Mouse (Mus musculus) heart, postnatal 0 days (tissue): ENCODE measurements around the gene Jph3. TPM values are rescaled to one million over a fixed set of nuclear protein-coding genes. Genes with fewer than 3 reads are reported as not detected.

Source experiments
- ATAC-seq: fragments of 200-750 bp; cut with Nextera tagmentation; 2 replicates; pipeline ENCODE4 v1.8.0; 2017; ENCODE audit warnings: low read depth, moderate number of reproducible peaks, moderate library complexity; ENCODE audit not compliant: insufficient read depth
- DNase-seq: peaks from one replicate; pipeline ENCODE4 v3.0.0-alpha.2; 2016; ENCODE audit warnings: low spot score
- H3K27ac ChIP-seq: fragments of 300-500 bp; sonication (generic); 2 replicates; pipeline ENCODE4 v1.5.1; 2014; ENCODE audit warnings: low read depth, mild to moderate bottlenecking
- H3K27me3 ChIP-seq: fragments of 300-500 bp; sonication (generic); 2 replicates; pipeline ENCODE4 v1.6.1; 2014; ENCODE audit warnings: low read length, mixed read lengths; ENCODE audit not compliant: control insufficient read depth, insufficient read depth
- H3K36me3 ChIP-seq: fragments of 300-500 bp; sonication (generic); replicated peaks from 2 replicates; pipeline ENCODE4 v1.6.1; 2014; ENCODE audit warnings: low read length, mixed read lengths; ENCODE audit not compliant: control insufficient read depth, insufficient read depth
- H3K4me1 ChIP-seq: fragments of 300-500 bp; sonication (generic); 2 replicates; pipeline ENCODE4 v1.6.1; 2014; ENCODE audit warnings: antibody characterized with exemption; ENCODE audit not compliant: control insufficient read depth, insufficient read depth
- H3K4me2 ChIP-seq: fragments of 300-500 bp; sonication (generic); 2 replicates; pipeline ENCODE4 v1.6.1; 2014; ENCODE audit warnings: low read depth, mild to moderate bottlenecking, low read length, moderate library complexity
- H3K4me3 ChIP-seq: fragments of 300-500 bp; sonication (generic); 2 replicates; pipeline ENCODE4 v1.5.1; 2014; ENCODE audit warnings: low read depth, low read length
- H3K9ac ChIP-seq: fragments of 300-500 bp; sonication (generic); replicated peaks from 2 replicates; pipeline ENCODE4 v1.6.1; 2014; ENCODE audit warnings: low read depth, low read length, mixed read lengths
- H3K9me3 ChIP-seq: fragments of 300-500 bp; sonication (generic); replicated peaks from 2 replicates; pipeline ENCODE4 v1.6.1; 2016; ENCODE audit warnings: low read length; ENCODE audit not compliant: control insufficient read depth
- CTCF ChIP-seq: IDR thresholded peaks from 2 replicates; pipeline ENCODE4 v1.5.1; 2016; ENCODE audit warnings: antibody characterized with exemption, control low read depth, low read depth
- EP300 ChIP-seq: IDR thresholded peaks from 2 replicates; pipeline ENCODE4 v1.6.1; 2016; ENCODE audit warnings: antibody characterized with exemption, low read depth
- WGBS: fragments of 180-500 bp; shearing (Covaris S2); extraction: QIAGEN DNeasy Blood & Tissue Kit; methylation state at CpG from one replicate; pipeline ENCODE4 v1.1.7; 2014; 5-methylcytosine and 5-hydroxymethylcytosine counted together
- polyA plus RNA-seq: library from polyadenylated mRNA; unstranded; fragments of >200 nt; fragmentation: Nextera tagmentation; extraction: Ambion mirVana; gene quantifications from 2 replicates; pipeline ENCODE4 v1.2.1, GENCODE M21; 2015
- total RNA-seq: library from RNA; depleted of rRNA; stranded (reverse); fragments of >200 nt; gene quantifications from 2 replicates; pipeline ENCODE4 v1.2.3, GENCODE M21; 2014; ENCODE audit warnings: low replicate concordance

Gene Jph3
- total and polyA plus RNA-seq, 2 experiments from 2014 or later = 0.03 TPM; not detected in 1

DNA sequence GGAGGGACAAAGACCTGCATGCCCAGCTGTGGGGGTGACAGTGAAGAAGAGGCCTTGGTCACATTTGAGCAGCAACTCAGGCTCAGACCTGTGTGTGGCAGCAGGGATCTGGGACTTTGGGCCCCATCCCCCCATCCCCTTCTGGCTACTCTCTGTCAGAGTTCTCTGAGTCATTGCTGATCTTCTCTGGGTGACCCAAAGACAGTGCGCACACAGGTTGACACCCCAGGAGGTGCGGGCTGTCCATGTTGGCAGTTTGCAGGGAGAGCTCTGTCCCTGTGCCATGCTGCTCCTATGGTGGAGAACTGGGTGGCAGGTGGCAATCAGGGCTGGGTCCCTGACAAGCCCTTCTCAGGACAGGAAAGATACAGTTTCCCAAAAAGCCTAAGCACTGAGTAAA lies 40.2 kb downstream of the Jph3 start:
- TF ChIP-seq CTCF (no peak), EP300 (no peak)
- H3K36me3 ChIP-seq = no peaks in the 10 kb centered on the region
- DNase-seq (no peak), ATAC-seq (no peak)
- H3K4me2 ChIP-seq = no peak overlapping the region
- H3K27me3 ChIP-seq = 0 out of 2 replicates have a peak, but pooled peaks cover 7% of the 10 kb centered on the region
- H3K27ac ChIP-seq = no peak overlapping the region
- no peak overlapping the region for H3K9ac ChIP-seq
- WGBS = 78% methylated on average over 2 of the region's 2 CpGs
- H3K4me1 ChIP-seq = no peaks in the 10 kb centered on the region
- no peaks in the 10 kb centered on the region for H3K9me3 ChIP-seq
- no peak overlapping the region for H3K4me3 ChIP-seq

DNA sequence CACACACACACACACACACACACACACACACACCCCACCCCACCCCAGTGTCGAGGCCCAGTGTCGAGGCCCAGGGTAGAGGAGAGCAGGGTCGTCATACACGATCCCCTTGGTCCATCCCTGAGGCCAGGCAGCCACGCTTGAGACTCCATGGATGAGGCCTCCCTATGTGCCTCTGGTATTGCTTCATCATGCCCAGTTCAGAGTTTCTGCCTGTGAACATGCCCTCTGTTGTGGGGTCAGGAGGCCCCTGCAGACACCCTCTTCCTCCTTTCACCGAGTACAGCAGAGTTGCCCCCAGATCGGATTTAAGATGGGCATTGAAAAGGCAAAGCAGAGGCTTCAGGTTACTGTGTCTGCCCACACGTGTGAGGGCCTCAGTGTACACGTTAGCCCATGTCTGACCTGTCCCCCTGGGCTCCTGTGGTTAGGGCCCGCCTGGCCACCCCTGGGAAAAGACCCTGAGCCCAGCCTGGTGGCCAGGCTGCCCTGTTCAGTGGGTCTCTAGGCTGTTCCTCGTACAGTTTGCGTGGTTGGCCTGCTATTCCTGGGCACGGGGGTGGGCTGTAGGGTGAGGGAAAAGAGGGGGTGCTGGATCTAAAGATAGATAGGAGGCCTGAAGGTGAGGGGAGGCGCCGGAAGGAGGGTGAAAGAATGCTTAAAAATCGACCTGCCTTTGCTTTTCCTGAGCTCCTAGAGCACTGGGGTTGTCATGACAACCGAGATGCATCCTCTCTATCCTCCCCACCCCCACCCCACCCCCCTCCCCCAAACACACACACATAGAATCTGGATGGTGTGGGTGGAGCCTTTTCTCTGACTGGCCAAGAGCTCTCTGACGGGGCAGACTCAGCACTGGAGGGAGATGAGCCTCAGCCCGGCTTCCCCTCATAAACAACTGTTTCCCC lies 41.7 kb downstream of the Jph3 start:
- TF ChIP-seq EP300 (no peak), CTCF (no peak)
- H3K9me3 ChIP-seq = no peaks in the 10 kb centered on the region
- H3K27ac ChIP-seq = no peak overlapping the region
- no peaks in the 10 kb centered on the region for H3K36me3 ChIP-seq
- 40% methylated on average over 19 of the region's 19 CpGs for WGBS
- ATAC-seq (no peak), DNase-seq (no peak)
- 0 out of 2 replicates have a peak, but pooled peaks cover 7% of the 10 kb centered on the region for H3K27me3 ChIP-seq
- H3K4me2 ChIP-seq = no peak overlapping the region
- no peak overlapping the region for H3K9ac ChIP-seq
- no peaks in the 10 kb centered on the region for H3K4me1 ChIP-seq
- no peak overlapping the region for H3K4me3 ChIP-seq

DNA sequence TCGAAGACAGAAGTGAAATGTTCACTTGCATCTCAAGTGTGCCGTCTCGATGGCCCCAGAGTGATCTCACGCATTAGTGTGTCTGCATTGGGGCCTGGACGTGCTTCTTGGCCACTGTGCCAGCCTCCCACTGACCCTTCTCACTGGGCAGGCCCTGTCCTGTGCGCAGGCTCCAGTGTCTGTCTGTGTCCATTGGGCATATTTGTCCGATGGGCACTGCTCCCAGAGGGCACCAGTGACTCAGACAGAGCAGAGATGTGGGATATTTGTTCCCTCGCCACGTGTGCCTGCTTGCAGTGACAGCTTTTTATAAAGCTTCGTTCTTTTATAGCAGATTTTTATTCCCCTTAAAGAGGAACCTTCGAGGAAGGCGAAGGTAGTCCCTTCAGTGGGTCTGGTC lies 44.5 kb downstream of the Jph3 start:
- Histone ChIP-seq H3K4me3 (no peak overlapping the region), H3K9me3 (no peaks in the 10 kb centered on the region), H3K27ac (no peak overlapping the region), H3K27me3 (0 out of 2 replicates have a peak, but pooled peaks cover 7% of the 10 kb centered on the region), H3K36me3 (no peaks in the 10 kb centered on the region), H3K9ac (no peak overlapping the region), H3K4me1 (no peaks in the 10 kb centered on the region), H3K4me2 (no peak overlapping the region)
- no peak for TF ChIP-seq CTCF
- TF ChIP-seq EP300 = no peak
- ATAC-seq (no peak), DNase-seq (no peak)
- 78% methylated on average over 12 of the region's 12 CpGs for WGBS

DNA sequence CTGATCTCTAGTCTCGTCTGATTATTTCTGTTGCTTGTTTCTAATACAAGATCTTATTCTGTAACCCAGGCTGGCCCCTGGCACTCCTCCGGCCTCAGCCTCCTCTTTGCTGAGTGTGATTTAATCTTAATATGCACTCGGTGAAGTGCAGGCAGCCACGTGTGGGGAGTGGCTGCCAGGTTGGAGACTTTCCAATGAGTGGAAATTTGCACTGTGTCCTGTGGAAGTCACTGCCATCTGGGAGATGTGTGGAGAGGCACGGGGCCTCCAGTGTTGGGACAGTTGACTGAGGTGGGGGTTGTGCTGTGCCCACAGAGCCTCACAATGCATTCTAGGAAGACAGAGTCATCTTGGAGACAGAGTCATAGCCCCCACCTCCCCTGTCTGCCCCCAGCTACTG lies 53.1 kb downstream of the Jph3 start:
- H3K27ac ChIP-seq = no peak overlapping the region
- H3K36me3 ChIP-seq = no peaks in the 10 kb centered on the region
- WGBS = 22% methylated on average over 5 of the region's 5 CpGs
- H3K9me3 ChIP-seq = no peaks in the 10 kb centered on the region
- TF ChIP-seq EP300 = no peak
- TF ChIP-seq CTCF = no peak
- no peaks in the 10 kb centered on the region for H3K27me3 ChIP-seq
- ATAC-seq (no peak), DNase-seq (no peak)
- no peak overlapping the region for H3K4me2 ChIP-seq
- H3K9ac ChIP-seq = no peak overlapping the region
- H3K4me1 ChIP-seq = peaks cover 17% of the 10 kb centered on the region
- no peak overlapping the region for H3K4me3 ChIP-seq

DNA sequence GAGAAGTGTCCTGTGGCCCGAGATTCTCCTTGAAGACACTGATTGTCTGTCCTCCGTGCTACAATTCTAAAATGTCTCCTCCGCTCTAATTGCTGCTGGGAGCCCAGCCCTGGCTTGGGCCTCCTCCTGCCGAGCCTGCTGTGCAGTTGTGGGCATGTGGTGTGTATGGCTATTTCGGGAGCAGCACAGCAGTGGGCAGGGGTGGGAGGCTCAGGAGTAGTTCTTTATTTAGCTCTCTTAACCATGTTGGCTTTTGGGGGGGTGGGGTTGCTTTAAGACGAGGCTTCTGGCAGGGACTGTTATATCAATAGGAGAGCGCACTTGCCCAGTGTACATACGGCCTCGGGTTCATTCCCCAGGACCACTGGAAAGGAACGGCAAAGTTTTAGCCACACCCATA lies 57.1 kb downstream of the Jph3 start:
- Histone ChIP-seq H3K9ac (no peak overlapping the region), H3K9me3 (no peaks in the 10 kb centered on the region), H3K27me3 (no peaks in the 10 kb centered on the region), H3K36me3 (no peaks in the 10 kb centered on the region), H3K27ac (peak overlapping the region; percentile 87), H3K4me2 (peak overlapping the region; percentile 1; the same call in 1 of the 2 replicates), H3K4me1 (peaks cover 17% of the 10 kb centered on the region), H3K4me3 (no peak overlapping the region)
- ATAC-seq (peak; percentile 95), DNase-seq (peak; percentile 72)
- 20% methylated on average over 10 of the region's 10 CpGs for whole genome bisulfite sequencing
- no peak for TF ChIP-seq EP300
